In the genomic region with DNA sequence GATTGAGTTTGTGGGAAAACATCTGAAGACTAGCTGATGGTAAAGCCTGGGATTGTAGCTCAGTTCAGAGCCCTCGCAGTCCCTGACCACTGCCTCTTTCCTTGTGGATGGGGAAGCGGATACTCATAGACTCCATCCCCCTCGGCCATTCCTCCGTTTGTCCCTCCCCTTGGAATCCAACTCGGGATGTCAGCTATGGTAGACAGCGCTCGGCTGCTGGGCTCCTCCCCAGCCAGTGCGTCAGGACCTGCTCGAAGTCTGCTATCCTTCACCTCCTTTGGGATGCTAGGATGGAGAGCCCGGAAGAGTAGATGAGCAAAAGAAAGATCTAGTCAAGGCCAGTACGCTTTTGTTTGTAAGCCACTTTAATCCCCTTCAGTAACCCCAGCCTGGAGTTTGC, we compare ENCODE assay signal across 13 mouse cellular contexts. TPM values are rescaled to one million over a fixed set of nuclear protein-coding genes. Genes with fewer than 3 reads are reported as not detected.
DNase-seq lines count a peak whose midpoint lies in the region; ATAC-seq and TF ChIP-seq lines count a peak whose summit lies in the region.
"Had no signal": no experiment of that assay in that cellular context is flagged by ENCODE, and none has a peak within 500 bp of the region (broad histone marks: within the 10 kb centered on the region; RNA-seq: fewer than 3 reads in every experiment).

No protein-coding gene starts in this region.

- peaks cover 19% of the 10 kb centered on the region for H3K4me1 ChIP-seq in kidney, postnatal 0 days (replicated peaks; ENCODE audit: insufficient read depth, low read length)
- peaks cover 13% of the 10 kb centered on the region for H3K4me1 ChIP-seq in kidney, embryonic 14.5 days (ENCODE audit: control insufficient read depth, insufficient read depth, low read length)
- H3K4me1 ChIP-seq in embryonic facial prominence, embryonic 12.5 days = peaks cover 18% of the 10 kb centered on the region
- H3K4me1 ChIP-seq in intestine, embryonic 16.5 days (ENCODE audit: control insufficient read depth, insufficient read depth, low read length) = peaks cover 17% of the 10 kb centered on the region

- TF ChIP-seq CTCF in kidney, postnatal 0 days (IDR thresholded peaks at IDR 0.05; ENCODE audit: low read depth) = no peak

- no peaks in the 10 kb centered on the region for H3K36me3 ChIP-seq in kidney, postnatal 0 days (ENCODE audit: insufficient read depth, low read length)
- no peaks in the 10 kb centered on the region for H3K36me3 ChIP-seq in kidney, embryonic 14.5 days (ENCODE audit: control insufficient read depth, insufficient read depth, low read length)
- no peaks in the 10 kb centered on the region for H3K36me3 ChIP-seq in embryonic facial prominence, embryonic 12.5 days
- no peaks in the 10 kb centered on the region for H3K36me3 ChIP-seq in intestine, embryonic 16.5 days (ENCODE audit: control insufficient read depth, insufficient read depth, low read length)

- H3K27me3 ChIP-seq in kidney, postnatal 0 days (ENCODE audit: insufficient read depth, low read length) = no peaks in the 10 kb centered on the region
- no peaks in the 10 kb centered on the region for H3K27me3 ChIP-seq in kidney, embryonic 14.5 days (ENCODE audit: control insufficient read depth, insufficient read depth, low read length)
- no peaks in the 10 kb centered on the region for H3K27me3 ChIP-seq in embryonic facial prominence, embryonic 12.5 days
- H3K27me3 ChIP-seq in intestine, embryonic 16.5 days (replicated peaks; ENCODE audit: control insufficient read depth, insufficient read depth, low read length) = no peaks in the 10 kb centered on the region

- H3K4me2 ChIP-seq in kidney, postnatal 0 days (ENCODE audit: low read length) = 0 out of 2 replicates have a peak overlapping the region, but pooled peaks have one; percentile 10
- no peak overlapping the region; the same call in 1 of the 2 replicates for H3K4me2 ChIP-seq in kidney, embryonic 14.5 days (replicated peaks; ENCODE audit: low read depth, low read length)
- peak overlapping the region; percentile 22 for H3K4me2 ChIP-seq in embryonic facial prominence, embryonic 12.5 days (replicated peaks)
- H3K4me2 ChIP-seq in intestine, embryonic 16.5 days (ENCODE audit: low read depth, low read length) = peak overlapping the region; percentile 39

- H3K9ac ChIP-seq in kidney, postnatal 0 days (ENCODE audit: low read depth, low read length) = no peak overlapping the region
- no peak overlapping the region for H3K9ac ChIP-seq in kidney, embryonic 14.5 days (ENCODE audit: low read depth, low read length)
- no peak overlapping the region for H3K9ac ChIP-seq in embryonic facial prominence, embryonic 12.5 days
- H3K9ac ChIP-seq in intestine, embryonic 16.5 days (ENCODE audit: low read depth, low read length) = peak overlapping the region; percentile 32; the same call in 1 of the 2 replicates

- 23% methylated on average over 11 of the region's 11 CpGs for WGBS in kidney, postnatal 0 days
- 28% methylated on average over 11 of the region's 11 CpGs for WGBS in kidney, embryonic 14.5 days
- WGBS in embryonic facial prominence, embryonic 12.5 days = 19% methylated on average over 11 of the region's 11 CpGs
- 17% methylated on average over 11 of the region's 11 CpGs for WGBS in intestine, embryonic 16.5 days

- no peak overlapping the region for H3K4me3 ChIP-seq in kidney, postnatal 0 days (replicated peaks; ENCODE audit: low read depth, low read length)
- no peak overlapping the region for H3K4me3 ChIP-seq in kidney, embryonic 14.5 days (ENCODE audit: low read length)
- H3K4me3 ChIP-seq in embryonic facial prominence, embryonic 12.5 days = no peak overlapping the region
- H3K4me3 ChIP-seq in intestine, embryonic 16.5 days (ENCODE audit: low read length) = peak overlapping the region; percentile 4; the same call in 1 of the 2 replicates

- DNase-seq in kidney, postnatal 0 days (ENCODE audit: low spot score) = peak; percentile 49
- peak; percentile 52 for DNase-seq in 3T3-L1 (ENCODE audit: low read depth, low spot score)
- DNase-seq in yolk sac, embryonic 10.5 days (ENCODE audit: low spot score) = no peak
- DNase-seq: adrenal gland, postnatal 14 days; cerebellum, adult 2 months; kidney, adult 11 months; right cerebral cortex, postnatal 25 days; thymus, postnatal 25 days had no signal

- no peak overlapping the region for H3K27ac ChIP-seq in kidney, postnatal 0 days
- H3K27ac ChIP-seq in kidney, embryonic 14.5 days (ENCODE audit: low read depth, low read length) = no peak overlapping the region
- no peak overlapping the region for H3K27ac ChIP-seq in embryonic facial prominence, embryonic 12.5 days
- H3K27ac ChIP-seq in intestine, embryonic 16.5 days (ENCODE audit: low read length) = peak overlapping the region; percentile 80

- no peaks in the 10 kb centered on the region for H3K9me3 ChIP-seq in kidney, postnatal 0 days (replicated peaks; ENCODE audit: low read length)
- no peaks in the 10 kb centered on the region for H3K9me3 ChIP-seq in kidney, embryonic 14.5 days (ENCODE audit: control insufficient read depth, low read length)
- H3K9me3 ChIP-seq in embryonic facial prominence, embryonic 12.5 days = no peaks in the 10 kb centered on the region
- H3K9me3 ChIP-seq in intestine, embryonic 16.5 days (ENCODE audit: control insufficient read depth, low read length) = no peaks in the 10 kb centered on the region
- H3K9me3 ChIP-seq: G1E had no signal

- no peak for ATAC-seq in kidney, postnatal 0 days (replicated peaks; ENCODE audit: low FRiP score, low read depth)
- no peak for ATAC-seq in kidney, embryonic 14.5 days (ENCODE audit: low FRiP score, low TSS enrichment)
- no peak for ATAC-seq in embryonic facial prominence, embryonic 12.5 days (ENCODE audit: insufficient number of reproducible peaks, insufficient read depth, low FRiP score, low TSS enrichment)
- no peak for ATAC-seq in intestine, embryonic 16.5 days
- ATAC-seq in megakaryocyte progenitor cell, adult 5-6 weeks (replicated peaks; ENCODE audit: poor library complexity) = no peak

RNA-seq across cellular contexts. Expression of gene Ppp2r1b, which starts 5.2 kb away (rescaled TPM):
- 36.6 and 43.6 TPM in 2 replicates for polyA plus RNA-seq in kidney, postnatal 0 days (2015; fragmentation: Nextera tagmentation; extraction: Ambion mirVana)
- 43.1 and 89.4 TPM in 2 replicates for polyA plus RNA-seq in kidney, embryonic 14.5 days (2014; fragmentation: Nextera tagmentation; extraction: Ambion mirVana)
- polyA plus RNA-seq in embryonic facial prominence, embryonic 12.5 days (2016; fragmentation: Nextera tagmentation; extraction: Ambion mirVana) = 96.2 and 96.6 TPM in 2 replicates
- 58.5 and 63.9 TPM in 2 replicates for polyA plus RNA-seq in intestine, embryonic 16.5 days (2015; fragmentation: Nextera tagmentation; extraction: Ambion mirVana)
- 39.5 and 40.0 TPM in 2 replicates for total RNA-seq in megakaryocyte progenitor cell, adult 5-6 weeks (2015)
- 47.9 and 55.2 TPM in 2 replicates for total RNA-seq in megakaryocyte progenitor cell, adult 5-6 weeks (2017)
